Mouse (Mus musculus): ENCODE results near the gene Nsun7. TPM values are rescaled to one million over a fixed set of nuclear protein-coding genes. Genes with fewer than 3 reads are reported as not detected.

Gene Nsun7
- under 1 TPM in 1 of 2 experiments, not detected in 1; 0.23 TPM for total RNA-seq (2023)

GRCm38 (mm10) chr5:66259756-66260448 lies at the start of gene Nsun7:
TSS of gene Nsun7 (plus strand) at chr5:66259897.

Other genes with a start within 250 kb of the Nsun7 start
- gene Rbm47, start 86.8 kb upstream of the Nsun7 start, total RNA-seq (2023): 1 to 10 TPM; 1.3 to 2.4 TPM

All from T-cell, adult 66 days (primary cell).